Mouse (Mus musculus): ENCODE measurements at regions not wholly inside any gene's neighbourhood (a gene's known extent, or its start where the extent isn't known, plus 50 kb on each side); places are given as distances from the start of the nearest gene placed in this dataset.
A peak's percentile ranks its signal among the peaks of the same experiment; 100 is the strongest.

GRCm38 (mm10) chr10:27703260-27703659 lies 83.7 kb upstream of the Lama2 start:
- no peak overlapping the region for H3K4me2 ChIP-seq
- no peaks in the 10 kb centered on the region for H3K4me1 ChIP-seq
- no peak overlapping the region for H3K4me3 ChIP-seq (replicated peaks)
- H3K36me3 ChIP-seq: no peaks in the 10 kb centered on the region
- no peaks in the 10 kb centered on the region for H3K9me3 ChIP-seq (replicated peaks)
- WGBS: 13% methylated on average over 1 of the region's 1 CpGs
- no peaks in the 10 kb centered on the region for H3K27me3 ChIP-seq
- no peak overlapping the region for H3K27ac ChIP-seq
- peak; percentile 66; the same call in 1 of the 2 replicates for ATAC-seq (replicated peaks; ENCODE audit: low FRiP score)
- H3K9ac ChIP-seq: no peak overlapping the region

- Histone ChIP-seq H3K27ac (no peak overlapping the region), H3K4me3 (replicated peaks) (no peak overlapping the region), H3K4me2 (no peak overlapping the region), H3K27me3 (no peaks in the 10 kb centered on the region), H3K9ac (no peak overlapping the region), H3K9me3 (replicated peaks) (no peaks in the 10 kb centered on the region), H3K36me3 (no peaks in the 10 kb centered on the region), H3K4me1 (no peaks in the 10 kb centered on the region)
- WGBS: 84% methylated on average over 6 of the region's 6 CpGs
- ATAC-seq (replicated peaks; ENCODE audit: low FRiP score): no peak
Observed at GRCm38 (mm10) chr10:27698305-27698704, 78.7 kb upstream of the Lama2 start.

DNA sequence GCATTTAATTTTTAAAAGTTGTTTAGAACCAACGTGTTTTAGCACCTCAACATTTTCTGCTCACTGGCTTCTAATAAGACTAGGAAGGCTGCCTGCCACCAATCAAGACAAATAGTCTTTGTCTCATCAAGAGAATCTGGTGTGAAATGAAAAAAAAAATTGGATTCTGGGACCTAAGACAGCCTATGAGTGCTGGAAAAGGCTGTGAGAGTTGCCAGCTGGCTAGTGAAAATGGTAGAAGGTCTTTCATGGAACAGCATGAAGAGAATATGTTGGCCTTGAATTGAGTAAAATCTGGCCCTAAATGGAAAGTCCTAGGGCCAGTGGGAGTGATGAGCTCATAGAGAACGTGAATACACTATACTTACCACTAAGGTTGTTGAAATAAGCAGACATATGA lies 61.8 kb upstream of the Lama2 start:
- Histone ChIP-seq H3K27me3 (no peaks in the 10 kb centered on the region), H3K4me2 (no peak overlapping the region), H3K36me3 (no peaks in the 10 kb centered on the region), H3K4me1 (no peaks in the 10 kb centered on the region), H3K4me3 (replicated peaks) (no peak overlapping the region), H3K27ac (no peak overlapping the region), H3K9me3 (replicated peaks) (peaks cover 3% of the 10 kb centered on the region; the same call in 1 of the 2 replicates), H3K9ac (no peak overlapping the region)
- no peak for ATAC-seq (replicated peaks; ENCODE audit: low FRiP score)
- 73% methylated on average over 2 of the region's 2 CpGs for WGBS

DNA sequence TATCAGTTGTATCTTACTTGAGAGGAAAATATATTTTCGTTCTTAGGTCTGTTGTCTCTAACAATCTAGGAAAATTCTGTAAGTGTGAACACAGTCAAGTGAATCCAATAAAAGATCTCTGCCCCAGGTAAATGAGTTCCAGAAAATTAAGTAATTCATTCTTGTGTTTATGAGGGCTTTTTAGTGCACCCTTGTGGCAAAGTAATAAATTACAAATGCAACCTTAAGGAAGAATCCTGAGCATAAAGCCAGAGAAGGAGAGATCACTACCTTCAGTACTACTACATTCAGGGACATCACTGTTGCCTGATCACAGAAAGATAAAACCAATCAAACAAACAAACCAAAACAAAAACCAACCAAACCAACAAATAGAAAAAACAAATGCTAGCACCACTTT lies 56.0 kb upstream of the Lama2 start:
- no peaks in the 10 kb centered on the region for H3K36me3 ChIP-seq
- no peaks in the 10 kb centered on the region for H3K27me3 ChIP-seq
- no peaks in the 10 kb centered on the region for H3K4me1 ChIP-seq
- no peak overlapping the region for H3K9ac ChIP-seq
- 71% methylated on average over 1 of the region's 1 CpGs for WGBS
- ATAC-seq (replicated peaks; ENCODE audit: low FRiP score): no peak
- H3K27ac ChIP-seq: no peak overlapping the region
- no peak overlapping the region for H3K4me3 ChIP-seq (replicated peaks)
- H3K4me2 ChIP-seq: no peak overlapping the region
- H3K9me3 ChIP-seq (replicated peaks): 0 out of 2 replicates have a peak, but pooled peaks cover 3% of the 10 kb centered on the region

- Histone ChIP-seq H3K27me3 (no peaks in the 10 kb centered on the region), H3K9me3 (replicated peaks) (no peaks in the 10 kb centered on the region), H3K36me3 (no peaks in the 10 kb centered on the region), H3K9ac (no peak overlapping the region), H3K27ac (no peak overlapping the region), H3K4me3 (replicated peaks) (no peak overlapping the region), H3K4me2 (no peak overlapping the region), H3K4me1 (no peaks in the 10 kb centered on the region)
- 51% methylated on average over 4 of the region's 4 CpGs for WGBS
- ATAC-seq (replicated peaks; ENCODE audit: low FRiP score): no peak
Observed at GRCm38 (mm10) chr10:27674379-27674778, 54.8 kb upstream of the Lama2 start.
